Mouse (Mus musculus) c-Kit-positive CD71-negative TER-119-negative erythroid progenitor cells, embryonic 14.5 days (primary cell): ENCODE results near the gene Cacna1d.

Experiments
- DNase-seq: peaks from one replicate; pipeline ENCODE4 v3.0.0-alpha.2; 2013; ENCODE audit warnings: low read depth

The Cacna1d gene

GRCm38 (mm10) chr14:30367074-30367473 lies 124.2 kb downstream of the Cacna1d start:
- DNase-seq = no peak

GRCm38 (mm10) chr14:30365866-30366265 lies 125.4 kb downstream of the Cacna1d start:
- DNase-seq = no peak

- DNase-seq = no peak
Measured at GRCm38 (mm10) chr14:30363487-30364167, 127.6 kb downstream of the Cacna1d start.

- DNase-seq = no peak
Measured at GRCm38 (mm10) chr14:30362370-30362769, 128.9 kb downstream of the Cacna1d start.

- DNase-seq = no peak
Measured at GRCm38 (mm10) chr14:30360478-30360877, 130.8 kb downstream of the Cacna1d start.

- DNase-seq = no peak
Measured at GRCm38 (mm10) chr14:30360004-30360403, 131.3 kb downstream of the Cacna1d start.

- no peak for DNase-seq
Measured at GRCm38 (mm10) chr14:30358028-30358427, 133.2 kb downstream of the Cacna1d start.

GRCm38 (mm10) chr14:30356456-30356855 lies 134.8 kb downstream of the Cacna1d start:
- no peak for DNase-seq

- DNase-seq = no peak
Measured at GRCm38 (mm10) chr14:30354761-30355160, 136.5 kb downstream of the Cacna1d start.

- DNase-seq = no peak
Measured at GRCm38 (mm10) chr14:30354127-30354463, 137.2 kb downstream of the Cacna1d start.

- DNase-seq = no peak
Measured at GRCm38 (mm10) chr14:30353291-30354126, 137.7 kb downstream of the Cacna1d start.

GRCm38 (mm10) chr14:30352951-30353270 lies 138.3 kb downstream of the Cacna1d start:
- DNase-seq = no peak

GRCm38 (mm10) chr14:30352061-30352950 lies 138.9 kb downstream of the Cacna1d start:
- DNase-seq = no peak

- DNase-seq = no peak
Measured at GRCm38 (mm10) chr14:30350285-30350684, 141.0 kb downstream of the Cacna1d start.

GRCm38 (mm10) chr14:30344948-30345865 lies 146.0 kb downstream of the Cacna1d start:
- no peak for DNase-seq

GRCm38 (mm10) chr14:30343740-30344139 lies 147.5 kb downstream of the Cacna1d start:
- DNase-seq = no peak

- no peak for DNase-seq
Measured at GRCm38 (mm10) chr14:30341825-30342590, 149.2 kb downstream of the Cacna1d start.

GRCm38 (mm10) chr14:30340140-30340539 lies 151.1 kb downstream of the Cacna1d start:
- DNase-seq = no peak

- DNase-seq = no peak
Measured at GRCm38 (mm10) chr14:30331856-30332255, 159.4 kb downstream of the Cacna1d start.

- DNase-seq = no peak
Measured at GRCm38 (mm10) chr14:30330416-30331181, 160.7 kb downstream of the Cacna1d start.
